Mouse (Mus musculus) kidney, adult 2 months (tissue): ENCODE data around the gene Cflar. TPM values are rescaled to one million over a fixed set of nuclear protein-coding genes. Genes with fewer than 3 reads are reported as not detected.

Source experiments
- DNase-seq: peaks from one replicate; pipeline ENCODE4 v3.0.0; 2021
- H3K27ac ChIP-seq: fragments of 200-500 bp; 2 replicates; pipeline ENCODE4 v1.5.1; 2012; ENCODE audit warnings: low read depth, low read length, control low read depth, inconsistent platforms; ENCODE audit not compliant: insufficient read depth
- H3K27me3 ChIP-seq: fragments of 200-500 bp; replicated peaks from 2 replicates; pipeline ENCODE4 v1.6.1; 2012; ENCODE audit warnings: mild to moderate bottlenecking, moderate library complexity, low read length, inconsistent platforms; ENCODE audit not compliant: control insufficient read depth, insufficient read depth
- H3K36me3 ChIP-seq: fragments of 200-500 bp; 2 replicates; pipeline ENCODE4 v1.6.1; 2012; ENCODE audit warnings: mild to moderate bottlenecking, moderate library complexity, low read length, inconsistent platforms; ENCODE audit not compliant: control insufficient read depth, insufficient read depth
- H3K4me1 ChIP-seq: fragments of 200-500 bp; 2 replicates; pipeline ENCODE4 v1.6.1; 2011; ENCODE audit warnings: low read length; ENCODE audit not compliant: control insufficient read depth, insufficient read depth
- H3K4me3 ChIP-seq: fragments of 200-500 bp; 2 replicates; pipeline ENCODE4 v1.5.1; 2011; ENCODE audit warnings: mild to moderate bottlenecking, low read depth, low read length, control low read depth; ENCODE audit not compliant: insufficient read depth
- CTCF ChIP-seq: fragments of 200-500 bp; conservative IDR thresholded peaks from 2 replicates; pipeline ENCODE4 v1.5.1; 2011; ENCODE audit warnings: low read depth, mild to moderate bottlenecking, control low read depth, low read length, moderate library complexity, mixed read lengths; ENCODE audit not compliant: insufficient read depth, insufficient read length
- POLR2A ChIP-seq: fragments of 200-500 bp; IDR thresholded peaks from one replicate; pipeline ENCODE4 v1.6.1; 2011; ENCODE audit warnings: low read depth, low read length, control low read depth
- WGBS: fragments of 180-500 bp; shearing (Covaris S2); methylation state at CpG from one replicate; pipeline ENCODE4 v1.1.7; 2018; 5-methylcytosine and 5-hydroxymethylcytosine counted together
- polyA plus RNA-seq: library from polyadenylated mRNA; depleted of rRNA; stranded (reverse); fragments of >200 nt; gene quantifications from 2 replicates; pipeline ENCODE4 v1.2.3, GENCODE M21; 2012; rRNA removed

Cflar gene
- polyA plus RNA-seq, 1 experiment: 65.8 TPM

GRCm38 (mm10) chr1:58801558-58802285 is 90.4 kb downstream of the Cflar start:
- peak overlapping the region; percentile 15; the same call in 1 of the 2 replicates for H3K27ac ChIP-seq
- H3K36me3 ChIP-seq: no peaks in the 10 kb centered on the region
- no peaks in the 10 kb centered on the region for H3K27me3 ChIP-seq
- WGBS: 83% methylated on average over 8 of the region's 8 CpGs
- peaks cover 6% of the 10 kb centered on the region; the same call in 1 of the 2 replicates for H3K4me1 ChIP-seq
- H3K4me3 ChIP-seq: no peak overlapping the region
- TF ChIP-seq CTCF (no peak), POLR2A (no peak)
- no peak for DNase-seq

GRCm38 (mm10) chr1:58802322-58803273 is 91.3 kb downstream of the Cflar start:
- peak; percentile 63 for DNase-seq
- H3K4me1 ChIP-seq: 0 out of 2 replicates have a peak, but pooled peaks cover 2% of the 10 kb centered on the region
- no peaks in the 10 kb centered on the region for H3K27me3 ChIP-seq
- H3K4me3 ChIP-seq: peak overlapping the region; percentile 48
- WGBS: 59% methylated on average over 18 of the region's 18 CpGs
- TF ChIP-seq POLR2A (no peak), CTCF (peak; percentile 45)
- peak overlapping the region; percentile 75 for H3K27ac ChIP-seq
- H3K36me3 ChIP-seq: no peaks in the 10 kb centered on the region

GRCm38 (mm10) chr1:58803531-58803930 is 92.2 kb downstream of the Cflar start:
- no peak overlapping the region for H3K4me3 ChIP-seq
- no peaks in the 10 kb centered on the region for H3K36me3 ChIP-seq
- DNase-seq: no peak
- no peaks in the 10 kb centered on the region for H3K27me3 ChIP-seq
- TF ChIP-seq POLR2A (no peak), CTCF (no peak)
- H3K4me1 ChIP-seq: 0 out of 2 replicates have a peak, but pooled peaks cover 2% of the 10 kb centered on the region
- 64% methylated on average over 6 of the region's 6 CpGs for WGBS
- peak overlapping the region; percentile 75 for H3K27ac ChIP-seq

- H3K4me3 ChIP-seq: no peak overlapping the region
- no peak overlapping the region for H3K27ac ChIP-seq
- no peaks in the 10 kb centered on the region for H3K36me3 ChIP-seq
- H3K4me1 ChIP-seq: 0 out of 2 replicates have a peak, but pooled peaks cover 2% of the 10 kb centered on the region
- no peaks in the 10 kb centered on the region for H3K27me3 ChIP-seq
- WGBS: 49% methylated on average over 3 of the region's 3 CpGs
- TF ChIP-seq CTCF: no peak
- TF ChIP-seq POLR2A: no peak
- peak; percentile 30 for DNase-seq
Measured at GRCm38 (mm10) chr1:58806651-58807050, 95.3 kb downstream of the Cflar start.

Other genes with a start within 250 kb of the Cflar start
- 7.0 and 8.7 TPM in 2 replicates for gene Orc2, start 206.4 kb upstream of the Cflar start, polyA plus RNA-seq
- 5.3 and 5.4 TPM in 2 replicates for gene Fam126b, start 125.2 kb upstream of the Cflar start, polyA plus RNA-seq
- 116 and 197 TPM in 2 replicates for gene Ndufb3, start 125.1 kb upstream of the Cflar start, polyA plus RNA-seq
- gene Als2cr12, start 15.5 kb upstream of the Cflar start, polyA plus RNA-seq: 0.80 and 0.88 TPM in 2 replicates
- gene Casp8, start 83.9 kb downstream of the Cflar start, polyA plus RNA-seq: 5.5 and 6.9 TPM in 2 replicates